9 mouse cellular contexts compared by ENCODE assay signal in the genomic region with DNA sequence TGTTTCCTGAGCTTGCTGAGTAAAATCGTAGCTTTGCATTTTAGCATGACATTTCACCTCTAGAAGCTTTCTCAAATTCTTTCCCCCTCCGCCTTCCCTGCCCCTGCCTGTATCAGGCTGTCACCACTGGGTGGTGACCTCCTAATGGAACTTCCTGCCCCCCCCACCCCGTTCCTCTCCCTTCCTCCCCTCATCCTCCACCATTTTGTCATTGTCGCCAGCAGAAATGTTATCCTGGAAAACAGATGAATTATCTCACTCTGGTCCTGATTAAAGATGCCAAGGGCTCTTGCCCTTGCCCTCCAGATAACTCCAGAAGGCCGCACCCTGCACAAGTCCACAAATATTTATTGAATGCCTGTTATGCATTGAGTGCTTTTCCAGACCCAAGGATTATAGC. TPM values are rescaled to one million over a fixed set of nuclear protein-coding genes. Genes with fewer than 3 reads are reported as not detected.
DNase-seq lines count a peak whose midpoint lies in the region; ATAC-seq and TF ChIP-seq lines count a peak whose summit lies in the region.
"Had no signal": no experiment of that assay in that cellular context is flagged by ENCODE, and none has a peak within 500 bp of the region (broad histone marks: within the 10 kb centered on the region; RNA-seq: fewer than 3 reads in every experiment).

No protein-coding gene starts in this region.

- no peak for TF ChIP-seq POLR2A in thymus, adult 2 months (IDR thresholded peaks at IDR 0.05; ENCODE audit: control insufficient read depth, extremely low read depth, insufficient read depth, low read length, poor library complexity)

- H3K27me3 ChIP-seq in heart, embryonic 13.5 days (replicated peaks), result no peaks in the 10 kb centered on the region
- H3K27me3 ChIP-seq in hindbrain, embryonic 11.5 days (ENCODE audit: control insufficient read depth, insufficient read depth, low read length), result no peaks in the 10 kb centered on the region
- H3K27me3 ChIP-seq in liver, embryonic 15.5 days, result no peaks in the 10 kb centered on the region
- H3K27me3 ChIP-seq in neural tube, embryonic 13.5 days, result no peaks in the 10 kb centered on the region
- H3K27me3 ChIP-seq in thymus, adult 2 months (ENCODE audit: control insufficient read depth, insufficient read depth, low read length), result no peaks in the 10 kb centered on the region

- no peak for TF ChIP-seq CTCF in thymus, adult 2 months (IDR thresholded peaks at IDR 0.05; ENCODE audit: borderline replicate concordance, control insufficient read depth, extremely low read depth, insufficient read depth, low read length, poor library complexity)

- H3K9me3 ChIP-seq in heart, embryonic 13.5 days, result no peaks in the 10 kb centered on the region
- no peaks in the 10 kb centered on the region for H3K9me3 ChIP-seq in hindbrain, embryonic 11.5 days (ENCODE audit: control insufficient read depth, low read length)
- H3K9me3 ChIP-seq in liver, embryonic 15.5 days (replicated peaks), result no peaks in the 10 kb centered on the region
- H3K9me3 ChIP-seq in neural tube, embryonic 13.5 days, result no peaks in the 10 kb centered on the region

- DNase-seq in heart, postnatal 4 days, result no peak
- DNase-seq in hindbrain, embryonic 11.5 days (ENCODE audit: low spot score), result no peak
- DNase-seq in thymus, adult 2 months, result no peak
- no peak for DNase-seq in spleen, postnatal 36 days (ENCODE audit: low spot score in 2 of 2)
- DNase-seq: right cerebral cortex, postnatal 14 days had no signal

- H3K36me3 ChIP-seq in heart, embryonic 13.5 days, result peaks cover 7% of the 10 kb centered on the region
- no peaks in the 10 kb centered on the region for H3K36me3 ChIP-seq in hindbrain, embryonic 11.5 days (ENCODE audit: control insufficient read depth, insufficient read depth, low read length)
- H3K36me3 ChIP-seq in liver, embryonic 15.5 days (replicated peaks), result no peaks in the 10 kb centered on the region
- peaks cover 27% of the 10 kb centered on the region for H3K36me3 ChIP-seq in neural tube, embryonic 13.5 days
- peaks cover 10% of the 10 kb centered on the region for H3K36me3 ChIP-seq in thymus, adult 2 months (ENCODE audit: control insufficient read depth, insufficient read depth, low read length)

- no peak overlapping the region; the same call in 1 of the 2 replicates for H3K9ac ChIP-seq in heart, embryonic 13.5 days
- H3K9ac ChIP-seq in hindbrain, embryonic 11.5 days (ENCODE audit: low read depth, low read length), result no peak overlapping the region
- no peak overlapping the region for H3K9ac ChIP-seq in liver, embryonic 15.5 days
- H3K9ac ChIP-seq in neural tube, embryonic 13.5 days, result 0 out of 2 replicates have a peak overlapping the region, but pooled peaks have one; percentile 34

- H3K4me2 ChIP-seq in heart, embryonic 13.5 days, result peak overlapping the region; percentile 41
- no peak overlapping the region for H3K4me2 ChIP-seq in hindbrain, embryonic 11.5 days (replicated peaks; ENCODE audit: low read depth, low read length)
- H3K4me2 ChIP-seq in liver, embryonic 15.5 days, result no peak overlapping the region
- H3K4me2 ChIP-seq in neural tube, embryonic 13.5 days, result no peak overlapping the region

- peak overlapping the region; percentile 72 for H3K27ac ChIP-seq in heart, embryonic 13.5 days (replicated peaks)
- peak overlapping the region; percentile 64 for H3K27ac ChIP-seq in hindbrain, embryonic 11.5 days (ENCODE audit: low read depth, low read length)
- no peak overlapping the region for H3K27ac ChIP-seq in liver, embryonic 15.5 days (replicated peaks)
- peak overlapping the region; percentile 93 for H3K27ac ChIP-seq in neural tube, embryonic 13.5 days (replicated peaks)
- no peak overlapping the region for H3K27ac ChIP-seq in thymus, adult 2 months (ENCODE audit: control insufficient read depth, insufficient read depth, low read length)

- H3K4me3 ChIP-seq in heart, embryonic 13.5 days, result no peak overlapping the region
- no peak overlapping the region for H3K4me3 ChIP-seq in hindbrain, embryonic 11.5 days (ENCODE audit: low read depth, low read length)
- no peak overlapping the region for H3K4me3 ChIP-seq in liver, embryonic 15.5 days (replicated peaks)
- no peak overlapping the region for H3K4me3 ChIP-seq in neural tube, embryonic 13.5 days
- no peak overlapping the region for H3K4me3 ChIP-seq in thymus, adult 2 months (ENCODE audit: control insufficient read depth, insufficient read depth, low read length)

- H3K4me1 ChIP-seq in heart, embryonic 13.5 days, result peaks cover 86% of the 10 kb centered on the region
- peaks cover 35% of the 10 kb centered on the region for H3K4me1 ChIP-seq in hindbrain, embryonic 11.5 days (replicated peaks; ENCODE audit: control insufficient read depth, insufficient read depth, low read length)
- H3K4me1 ChIP-seq in liver, embryonic 15.5 days (replicated peaks), result peaks cover 17% of the 10 kb centered on the region
- peaks cover 92% of the 10 kb centered on the region for H3K4me1 ChIP-seq in neural tube, embryonic 13.5 days (replicated peaks)
- no peaks in the 10 kb centered on the region for H3K4me1 ChIP-seq in thymus, adult 2 months (replicated peaks; ENCODE audit: control insufficient read depth, insufficient read depth, low read length)

- 12% methylated on average over 5 of the region's 5 CpGs for WGBS in heart, embryonic 13.5 days
- WGBS in hindbrain, embryonic 11.5 days, result 59% methylated on average over 5 of the region's 5 CpGs
- 46% methylated on average over 5 of the region's 5 CpGs for WGBS in liver, embryonic 15.5 days (ENCODE audit: insufficient replicate concordance)
- 54% methylated on average over 5 of the region's 5 CpGs for WGBS in neural tube, embryonic 13.5 days
- WGBS in thymus, adult 2 months, result 90% methylated on average over 5 of the region's 5 CpGs

- no peak for ATAC-seq in heart, embryonic 13.5 days (ENCODE audit: extremely low read depth, insufficient number of reproducible peaks, low FRiP score, low TSS enrichment)
- no peak for ATAC-seq in hindbrain, embryonic 11.5 days (ENCODE audit: low FRiP score)
- ATAC-seq in liver, embryonic 15.5 days (ENCODE audit: insufficient read depth), result peak; percentile 57; the same call in 1 of the 2 replicates
- no peak for ATAC-seq in neural tube, embryonic 13.5 days (ENCODE audit: low read depth)
- ATAC-seq in inflammation-experienced regulatory T-cells, adult 6 months, result no peak

RNA-seq across cellular contexts. Expression of gene Traf3ip2, which starts 57.0 kb away (rescaled TPM):
- 10.1 and 10.3 TPM in 2 replicates for polyA plus RNA-seq in heart, embryonic 13.5 days (2015; fragmentation: Nextera tagmentation; extraction: Ambion mirVana)
- total RNA-seq in heart, postnatal 4 days (2021), result 1 to 10 TPM; 7.1 to 7.3 TPM
- polyA plus RNA-seq in hindbrain, embryonic 11.5 days (2014; fragmentation: Nextera tagmentation; extraction: Ambion mirVana), result 5.6 and 7.2 TPM in 2 replicates
- polyA plus RNA-seq in liver, embryonic 15.5 days (2015; fragmentation: Nextera tagmentation; extraction: Ambion mirVana), result 1.5 and 1.6 TPM in 2 replicates
- 4.8 and 5.0 TPM in 2 replicates for polyA plus RNA-seq in neural tube, embryonic 13.5 days (2015; fragmentation: Nextera tagmentation; extraction: Ambion mirVana)
- 10 to 100 TPM; 29.5 to 48.1 (median 47.8) TPM for polyA plus RNA-seq in inflammation-experienced regulatory T-cells, adult 6 months (2017; shearing (Covaris generic))
- polyA plus RNA-seq in thymus, adult 2 months (2012; rRNA removed), result 20.4 and 21.3 TPM in 2 replicates

Comparison
In these comparisons a context has a peak if more than half of its experiments do, and no peak if none do; other contexts are left out.
1. H3K27ac ChIP-seq: peak in heart, embryonic 13.5 days (single experiment), hindbrain, embryonic 11.5 days (single experiment) and neural tube, embryonic 13.5 days (single experiment); none in liver, embryonic 15.5 days (single experiment) and thymus, adult 2 months (single experiment).